Mouse (Mus musculus) hindbrain, embryonic 14.5 days (tissue): ENCODE data around the gene Dhh. TPM values are rescaled to one million over a fixed set of nuclear protein-coding genes. Genes with fewer than 3 reads are reported as not detected.
"Not testable (repeated sequence)": the region's sequence is repeated elsewhere in the genome, so short reads cannot be mapped to it uniquely, and the experiment has no call there.

Experiments used
- ATAC-seq: fragments of 200-750 bp; cut with Nextera tagmentation; 2 replicates; pipeline ENCODE4 v1.8.0; 2017; ENCODE audit warnings: moderate number of reproducible peaks, mild to moderate bottlenecking, moderate TSS enrichment, moderate library complexity; ENCODE audit not compliant: low FRiP score
- DNase-seq: peaks from one replicate; pipeline ENCODE4 v3.0.0-alpha.2; 2015; ENCODE audit warnings: low spot score
- H3K27ac ChIP-seq: fragments of 300-500 bp; sonication (generic); 2 replicates; pipeline ENCODE4 v1.5.1; 2014; ENCODE audit warnings: mild to moderate bottlenecking, moderate library complexity
- H3K27me3 ChIP-seq: fragments of 300-500 bp; sonication (generic); 2 replicates; pipeline ENCODE4 v1.6.1; 2014; ENCODE audit warnings: mild to moderate bottlenecking, low read length, mixed read lengths; ENCODE audit not compliant: control insufficient read depth, insufficient read depth
- H3K36me3 ChIP-seq: fragments of 300-500 bp; sonication (generic); replicated peaks from 2 replicates; pipeline ENCODE4 v1.6.1; 2014; ENCODE audit not compliant: control insufficient read depth, insufficient read depth
- H3K4me1 ChIP-seq: fragments of 300-500 bp; sonication (generic); replicated peaks from 2 replicates; pipeline ENCODE4 v1.6.1; 2014; ENCODE audit warnings: antibody characterized with exemption, low read length, mixed read lengths; ENCODE audit not compliant: control insufficient read depth, insufficient read depth
- H3K4me2 ChIP-seq: fragments of 300-500 bp; sonication (generic); replicated peaks from 2 replicates; pipeline ENCODE4 v1.6.1; 2014; ENCODE audit warnings: mild to moderate bottlenecking, moderate library complexity
- H3K4me3 ChIP-seq: fragments of 300-500 bp; sonication (generic); replicated peaks from 2 replicates; pipeline ENCODE4 v1.5.1; 2014; ENCODE audit warnings: mild to moderate bottlenecking, low read length
- H3K9ac ChIP-seq: fragments of 300-500 bp; sonication (generic); 2 replicates; pipeline ENCODE4 v1.6.1; 2014
- H3K9me3 ChIP-seq: fragments of 300-500 bp; sonication (generic); 2 replicates; pipeline ENCODE4 v1.6.1; 2016; ENCODE audit warnings: low read length; ENCODE audit not compliant: control insufficient read depth
- WGBS: fragments of 180-500 bp; shearing (Covaris S2); extraction: QIAGEN DNeasy Blood & Tissue Kit; methylation state at CpG from one replicate; pipeline ENCODE4 v1.1.7; 2014; 5-methylcytosine and 5-hydroxymethylcytosine counted together
- polyA plus RNA-seq: library from polyadenylated mRNA; unstranded; fragments of >200 nt; fragmentation: Nextera tagmentation; extraction: Ambion mirVana; gene quantifications from 2 replicates; pipeline ENCODE4 v1.2.1, GENCODE M21; 2014

Gene Dhh
- polyA plus RNA-seq, 1 experiment from 2014 or later, result 1.4 TPM

GRCm38 (mm10) chr15:98930998-98931397 is 32.7 kb upstream of the Dhh start:
- peak overlapping the region; percentile 24; the same call in 1 of the 2 replicates for H3K9ac ChIP-seq
- H3K4me2 ChIP-seq, result no peak overlapping the region
- WGBS, result 76% methylated on average over 3 of the region's 3 CpGs
- H3K4me3 ChIP-seq, result no peak overlapping the region
- ATAC-seq, result no peak
- H3K4me1 ChIP-seq, result peaks cover 24% of the 10 kb centered on the region
- H3K27me3 ChIP-seq, result no peaks in the 10 kb centered on the region
- no peak overlapping the region for H3K27ac ChIP-seq
- peaks cover 14% of the 10 kb centered on the region for H3K36me3 ChIP-seq
- H3K9me3 ChIP-seq, result no peaks in the 10 kb centered on the region
- DNase-seq, result no peak

GRCm38 (mm10) chr15:98930017-98930734 is 31.8 kb upstream of the Dhh start:
- peaks cover 16% of the 10 kb centered on the region for H3K4me1 ChIP-seq
- DNase-seq, result no peak
- no peaks in the 10 kb centered on the region for H3K27me3 ChIP-seq

DNA sequence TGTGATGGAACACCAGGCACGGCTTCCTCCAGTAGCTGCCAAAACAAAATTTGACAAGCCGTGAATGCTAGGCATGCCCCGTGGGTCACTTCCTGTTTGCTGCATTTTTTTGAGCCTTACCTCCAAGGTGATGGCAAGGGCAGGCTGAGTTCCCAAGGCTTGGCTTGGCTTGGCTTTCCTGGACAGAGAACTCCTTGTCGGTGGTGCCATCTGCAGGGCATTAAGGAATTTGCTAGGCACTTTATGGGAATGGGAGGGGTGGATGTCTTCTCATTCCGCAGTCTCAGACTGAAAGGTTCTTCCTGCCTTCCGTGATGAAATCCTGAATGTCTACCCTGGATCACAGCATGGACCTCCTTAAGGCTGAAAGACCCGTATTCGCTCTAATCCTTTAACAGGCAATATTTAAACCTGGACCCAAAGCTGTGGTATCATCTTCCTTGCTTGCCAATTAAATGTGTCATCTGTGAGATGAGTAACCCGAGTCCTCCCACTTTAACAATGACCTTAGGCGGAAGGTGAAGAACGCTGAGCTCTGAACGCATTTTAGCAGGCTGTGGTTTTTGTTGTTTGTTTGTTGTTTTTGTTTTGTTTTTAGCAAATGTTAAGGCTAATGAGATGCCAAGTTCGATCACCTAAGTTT is 30.4 kb upstream of the Dhh start:
- H3K27me3 ChIP-seq, result no peaks in the 10 kb centered on the region
- H3K4me3 ChIP-seq, result no peak overlapping the region
- peak; percentile 76 for DNase-seq
- ATAC-seq, result peak; percentile 55; the same call in 1 of the 2 replicates
- WGBS, result 15% methylated on average over 13 of the region's 13 CpGs
- H3K4me2 ChIP-seq, result peak overlapping the region; percentile 8
- H3K9me3 ChIP-seq, result no peaks in the 10 kb centered on the region
- H3K36me3 ChIP-seq, result peaks cover 14% of the 10 kb centered on the region
- H3K27ac ChIP-seq, result no peak overlapping the region
- H3K9ac ChIP-seq, result no peak overlapping the region
- peaks cover 13% of the 10 kb centered on the region for H3K4me1 ChIP-seq

More at GRCm38 (mm10) chr15:98930017-98930734, 31.8 kb upstream of the Dhh start:
- Histone ChIP-seq H3K36me3 (peaks cover 14% of the 10 kb centered on the region), H3K9ac (no peak overlapping the region), H3K4me2 (no peak overlapping the region), H3K4me3 (no peak overlapping the region), H3K9me3 (no peaks in the 10 kb centered on the region), H3K27ac (no peak overlapping the region)
- no peak for ATAC-seq
- 59% methylated on average over 8 of the region's 8 CpGs for WGBS

DNA sequence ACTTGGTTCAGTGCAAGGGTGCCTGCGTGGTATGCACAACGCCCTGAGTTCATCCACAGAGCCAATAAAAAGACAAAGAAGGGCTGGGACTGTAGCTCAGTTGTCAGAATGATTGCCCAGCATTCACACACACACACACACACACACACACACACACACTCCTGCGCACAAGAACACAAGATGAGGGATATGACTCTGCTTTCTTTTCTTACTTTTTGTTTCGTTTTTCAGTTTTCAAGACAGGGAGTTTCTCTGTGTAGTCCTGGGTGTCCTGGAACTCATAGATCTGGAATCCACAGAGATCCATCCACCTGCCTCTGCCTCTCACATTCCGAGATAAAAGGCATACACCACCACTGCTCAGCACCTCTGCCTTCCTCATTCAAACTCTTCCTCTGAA is 29.2 kb upstream of the Dhh start:
- no peak overlapping the region for H3K27ac ChIP-seq
- no peak overlapping the region for H3K4me3 ChIP-seq
- H3K9ac ChIP-seq, result no peak overlapping the region
- DNase-seq, result no peak
- no peak overlapping the region for H3K4me2 ChIP-seq
- WGBS, result 85% methylated on average over 5 of the region's 5 CpGs
- H3K4me1 ChIP-seq, result peaks cover 13% of the 10 kb centered on the region
- peaks cover 14% of the 10 kb centered on the region for H3K36me3 ChIP-seq
- H3K9me3 ChIP-seq, result no peaks in the 10 kb centered on the region
- no peak for ATAC-seq
- H3K27me3 ChIP-seq, result no peaks in the 10 kb centered on the region

- no peak overlapping the region for H3K4me2 ChIP-seq
- no peak overlapping the region for H3K27ac ChIP-seq
- no peak for DNase-seq
- no peaks in the 10 kb centered on the region for H3K36me3 ChIP-seq
- ATAC-seq, result no peak
- no peak overlapping the region for H3K4me3 ChIP-seq
- H3K9me3 ChIP-seq, result no peaks in the 10 kb centered on the region
- no peak overlapping the region for H3K9ac ChIP-seq
- WGBS, result 85% methylated on average over 3 of the region's 3 CpGs
- H3K27me3 ChIP-seq, result no peaks in the 10 kb centered on the region
- peaks cover 8% of the 10 kb centered on the region for H3K4me1 ChIP-seq
These were observed 26.3 kb upstream of the Dhh start for GRCm38 (mm10) chr15:98924682-98925081.

GRCm38 (mm10) chr15:98923031-98923537 is 24.7 kb upstream of the Dhh start:
- Histone ChIP-seq H3K4me3 (no peak overlapping the region), H3K27me3 (no peaks in the 10 kb centered on the region), H3K27ac (no peak overlapping the region), H3K9ac (no peak overlapping the region), H3K4me2 (no peak overlapping the region), H3K4me1 (peaks cover 5% of the 10 kb centered on the region; the same call in 1 of the 2 replicates), H3K9me3 (no peaks in the 10 kb centered on the region), H3K36me3 (no peaks in the 10 kb centered on the region)
- no peak for ATAC-seq
- no peak for DNase-seq
- WGBS, result 84% methylated on average over 2 of the region's 2 CpGs

DNA sequence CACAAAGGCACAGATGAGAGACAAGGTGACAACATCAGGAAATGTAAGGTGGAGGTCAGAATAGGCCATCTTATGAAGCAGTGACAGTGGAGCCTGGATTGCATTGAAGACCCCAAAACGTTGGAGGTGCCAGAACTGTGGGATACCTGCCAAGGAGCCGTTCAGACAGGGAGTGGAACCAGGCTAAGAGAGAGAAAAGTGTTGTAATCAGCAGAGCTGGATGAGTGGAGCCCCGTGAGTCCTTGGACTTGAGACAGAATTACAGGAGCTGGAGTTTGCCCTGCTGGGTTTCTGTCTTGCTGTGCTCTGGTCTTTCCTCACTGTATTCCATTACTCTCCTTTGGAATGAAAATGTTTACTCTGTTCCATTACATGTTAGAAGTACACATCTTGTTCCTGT is 24.2 kb upstream of the Dhh start:
- H3K36me3 ChIP-seq, result no peaks in the 10 kb centered on the region
- no peak overlapping the region for H3K4me3 ChIP-seq
- DNase-seq, result no peak
- no peak overlapping the region for H3K4me2 ChIP-seq
- no peak for ATAC-seq
- H3K9ac ChIP-seq, result no peak overlapping the region
- 50% methylated on average over 3 of the region's 3 CpGs for WGBS
- H3K4me1 ChIP-seq, result peaks cover 5% of the 10 kb centered on the region; the same call in 1 of the 2 replicates
- no peak overlapping the region for H3K27ac ChIP-seq
- no peaks in the 10 kb centered on the region for H3K27me3 ChIP-seq
- no peaks in the 10 kb centered on the region for H3K9me3 ChIP-seq

GRCm38 (mm10) chr15:98921510-98921909 is 23.2 kb upstream of the Dhh start:
- Histone ChIP-seq H3K4me2 (no peak overlapping the region), H3K9ac (no peak overlapping the region), H3K4me1 (peaks cover 9% of the 10 kb centered on the region), H3K36me3 (no peaks in the 10 kb centered on the region), H3K4me3 (no peak overlapping the region), H3K27me3 (no peaks in the 10 kb centered on the region), H3K9me3 (no peaks in the 10 kb centered on the region), H3K27ac (no peak overlapping the region)
- DNase-seq, result no peak
- 86% methylated on average over 5 of the region's 5 CpGs for WGBS
- no peak for ATAC-seq

DNA sequence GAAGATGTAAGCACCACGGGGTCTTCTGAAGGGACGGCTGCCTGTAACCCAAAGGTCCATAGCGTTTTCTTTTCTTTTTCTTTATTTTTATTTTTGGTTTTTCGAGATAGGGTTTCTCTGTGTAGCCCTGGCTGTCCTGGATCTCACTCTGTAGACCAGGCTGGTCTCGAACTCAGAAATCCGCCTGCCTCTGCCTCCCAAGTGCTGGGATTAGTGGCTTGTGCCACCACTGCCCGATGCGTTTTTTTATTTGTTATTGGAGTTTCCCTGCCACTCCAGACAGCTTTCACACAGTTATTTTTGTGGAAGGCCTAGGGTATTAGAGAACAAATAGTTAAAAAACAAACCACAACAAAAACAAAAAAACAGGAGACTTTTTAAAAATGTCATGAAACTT is 20.2 kb upstream of the Dhh start:
- H3K9me3 ChIP-seq, ATAC-seq, DNase-seq, H3K27me3 ChIP-seq: not testable (repeated sequence)
- Histone ChIP-seq H3K36me3 (peaks cover 12% of the 10 kb centered on the region; the same call in 1 of the 2 replicates), H3K9ac (peak overlapping the region; percentile 90), H3K27ac (peak overlapping the region; percentile 97), H3K4me1 (peaks cover 27% of the 10 kb centered on the region), H3K4me3 (peak overlapping the region; percentile 92), H3K4me2 (peak overlapping the region; percentile 76)
- 30% methylated on average over 8 of the region's 8 CpGs for WGBS
